Mouse (Mus musculus) neural tube, embryonic 11.5 days (tissue): Measurements from ENCODE around the gene Setd1a. TPM values are rescaled to one million over a fixed set of nuclear protein-coding genes. Genes with fewer than 3 reads are reported as not detected.

Experiments used
- ATAC-seq: fragments of 200-750 bp; cut with Nextera tagmentation; 2 replicates; pipeline ENCODE4 v1.8.0; 2017; ENCODE audit warnings: moderate number of reproducible peaks, mild to moderate bottlenecking, moderate TSS enrichment, moderate library complexity; ENCODE audit not compliant: insufficient read depth, low FRiP score, low TSS enrichment
- DNase-seq: peaks from one replicate; pipeline ENCODE4 v3.0.0-alpha.2; 2015; ENCODE audit warnings: low spot score
- H3K27ac ChIP-seq: fragments of 300-500 bp; sonication (generic); 2 replicates; pipeline ENCODE4 v1.5.1; 2014; ENCODE audit warnings: low read depth, mild to moderate bottlenecking, low read length
- H3K27me3 ChIP-seq: fragments of 300-500 bp; sonication (generic); 2 replicates; pipeline ENCODE4 v1.6.1; 2014; ENCODE audit warnings: mild to moderate bottlenecking, low read length, mixed read lengths; ENCODE audit not compliant: control insufficient read depth, insufficient read depth
- H3K36me3 ChIP-seq: fragments of 300-500 bp; sonication (generic); 2 replicates; pipeline ENCODE4 v1.6.1; 2014; ENCODE audit warnings: mild to moderate bottlenecking, low read length, moderate library complexity, mixed read lengths; ENCODE audit not compliant: control insufficient read depth, insufficient read depth
- H3K4me1 ChIP-seq: fragments of 300-500 bp; sonication (generic); 2 replicates; pipeline ENCODE4 v1.6.1; 2014; ENCODE audit warnings: low read length, mixed read lengths; ENCODE audit not compliant: control insufficient read depth, insufficient read depth
- H3K4me2 ChIP-seq: fragments of 300-500 bp; sonication (generic); 2 replicates; pipeline ENCODE4 v1.6.1; 2014; ENCODE audit warnings: low read depth, mild to moderate bottlenecking, moderate library complexity
- H3K4me3 ChIP-seq: fragments of 300-500 bp; sonication (generic); 2 replicates; pipeline ENCODE4 v1.5.1; 2014; ENCODE audit warnings: low read depth, low read length
- H3K9ac ChIP-seq: fragments of 300-500 bp; sonication (generic); 2 replicates; pipeline ENCODE4 v1.6.1; 2014; ENCODE audit warnings: mild to moderate bottlenecking, low read length
- H3K9me3 ChIP-seq: fragments of 300-500 bp; sonication (generic); 2 replicates; pipeline ENCODE4 v1.6.1; 2016; ENCODE audit warnings: low read length; ENCODE audit not compliant: control insufficient read depth
- WGBS: fragments of 180-500 bp; shearing (Covaris S2); extraction: QIAGEN DNeasy Blood & Tissue Kit; methylation state at CpG from one replicate; pipeline ENCODE4 v1.1.7; 2014; 5-methylcytosine and 5-hydroxymethylcytosine counted together
- polyA plus RNA-seq: library from polyadenylated mRNA; unstranded; fragments of >200 nt; fragmentation: Nextera tagmentation; extraction: Ambion mirVana; gene quantifications from 2 replicates; pipeline ENCODE4 v1.2.1, GENCODE M21; 2014

Gene Setd1a
- polyA plus RNA-seq, 1 experiment from 2014 or later = 28.5 TPM

DNA sequence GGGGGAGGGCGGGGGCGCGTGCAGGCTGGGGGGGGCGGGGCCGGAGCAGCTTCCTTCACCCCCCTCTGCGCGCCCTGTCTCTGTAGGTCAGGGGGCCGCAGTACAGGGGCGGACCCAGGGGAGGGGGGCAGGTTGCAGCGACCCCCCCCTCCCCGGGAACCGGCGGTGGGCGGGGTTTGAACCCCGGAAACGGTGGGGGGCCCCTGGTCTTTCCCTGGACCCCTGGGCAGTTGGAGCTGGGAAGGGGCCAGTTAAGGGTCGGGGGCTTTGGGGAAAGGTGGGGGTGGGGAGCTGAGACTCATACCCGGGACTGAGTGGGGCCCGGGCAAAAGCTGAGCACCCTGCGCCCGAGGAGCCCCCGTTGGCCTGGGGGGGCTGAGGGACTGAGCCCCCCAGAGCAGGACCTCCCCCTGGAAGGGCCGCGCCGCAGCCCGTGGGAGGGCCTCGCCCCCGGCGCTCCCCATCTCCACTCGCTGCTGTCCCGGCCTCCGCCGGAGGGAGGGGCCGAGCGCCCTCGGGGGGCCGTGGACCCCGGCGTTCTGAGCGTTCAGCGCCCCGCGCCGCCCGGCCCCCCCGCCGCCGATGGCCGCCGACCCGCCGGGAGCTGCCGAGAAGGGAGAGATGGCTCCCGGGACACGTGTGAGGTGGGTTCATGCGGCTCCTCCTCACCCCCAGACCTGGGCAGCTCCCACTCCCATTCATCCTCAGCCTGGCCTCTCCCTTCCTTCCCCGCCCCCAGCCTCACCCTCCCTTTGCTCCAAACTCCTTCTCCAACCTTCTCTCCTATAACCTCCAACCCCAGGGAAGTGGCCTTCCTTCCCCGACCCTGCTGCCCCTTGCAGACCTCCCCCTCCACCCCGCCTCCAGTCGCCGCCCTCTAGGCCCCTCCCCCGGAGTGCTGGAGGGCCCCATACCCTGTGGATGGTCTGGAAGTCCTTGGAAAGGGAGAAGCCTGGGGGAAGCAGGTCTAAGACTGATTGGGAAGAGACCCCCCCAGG lies 29.7 kb upstream of the Setd1a start:
- under 1% methylated on average over 48 of the region's 62 CpGs for WGBS
- Histone ChIP-seq H3K27ac (peak overlapping the region; percentile 89), H3K4me2 (peak overlapping the region; percentile 87), H3K9me3 (no peaks in the 10 kb centered on the region), H3K9ac (peak overlapping the region; percentile 92), H3K4me3 (peak overlapping the region; percentile 91), H3K27me3 (no peaks in the 10 kb centered on the region), H3K4me1 (peaks cover 3% of the 10 kb centered on the region; the same call in 1 of the 2 replicates), H3K36me3 (peaks cover 20% of the 10 kb centered on the region)
- peak; percentile 20; the same call in 1 of the 2 replicates for ATAC-seq
- DNase-seq = peak; percentile 62

DNA sequence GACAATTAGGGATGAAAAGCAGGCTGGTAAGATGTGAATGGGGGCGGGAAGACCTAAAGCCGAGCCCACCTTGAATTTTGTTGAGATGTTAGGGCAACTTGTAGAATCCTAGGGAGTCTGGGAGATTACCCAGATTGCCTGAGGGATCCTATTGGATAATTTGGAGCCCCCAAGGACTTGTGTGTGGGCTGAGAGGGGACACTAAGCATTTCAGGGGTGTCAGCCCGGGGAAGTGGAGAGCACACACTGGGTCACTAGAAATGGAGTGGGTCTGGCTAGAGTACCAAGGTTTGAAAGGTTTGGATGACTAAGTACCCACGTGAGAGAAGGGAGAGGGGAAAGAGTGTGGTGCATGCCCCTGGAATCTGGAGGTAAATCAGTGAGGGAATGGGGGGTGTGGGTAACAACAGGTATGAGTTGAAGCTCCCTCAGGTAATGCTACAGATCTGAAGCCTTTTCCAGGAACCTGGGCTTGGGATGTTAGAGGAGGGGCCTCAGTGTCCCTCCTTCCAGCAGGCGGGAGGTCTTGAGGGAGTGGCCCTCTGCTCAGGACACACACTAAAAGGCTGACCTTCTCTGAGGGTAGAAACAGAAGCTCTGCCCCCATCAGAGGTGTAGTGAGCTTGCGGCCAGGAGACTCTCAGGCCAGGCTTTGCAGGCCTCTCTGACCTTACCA lies 28.8 kb upstream of the Setd1a start:
- no peaks in the 10 kb centered on the region for H3K27me3 ChIP-seq
- H3K9ac ChIP-seq = peak overlapping the region; percentile 92
- peak overlapping the region; percentile 87 for H3K4me2 ChIP-seq
- no peak overlapping the region for H3K27ac ChIP-seq
- H3K4me3 ChIP-seq = peak overlapping the region; percentile 91
- DNase-seq = no peak
- H3K4me1 ChIP-seq = peaks cover 3% of the 10 kb centered on the region; the same call in 1 of the 2 replicates
- 42% methylated on average over 6 of the region's 6 CpGs for WGBS
- peaks cover 25% of the 10 kb centered on the region for H3K36me3 ChIP-seq
- H3K9me3 ChIP-seq = no peaks in the 10 kb centered on the region
- no peak for ATAC-seq

DNA sequence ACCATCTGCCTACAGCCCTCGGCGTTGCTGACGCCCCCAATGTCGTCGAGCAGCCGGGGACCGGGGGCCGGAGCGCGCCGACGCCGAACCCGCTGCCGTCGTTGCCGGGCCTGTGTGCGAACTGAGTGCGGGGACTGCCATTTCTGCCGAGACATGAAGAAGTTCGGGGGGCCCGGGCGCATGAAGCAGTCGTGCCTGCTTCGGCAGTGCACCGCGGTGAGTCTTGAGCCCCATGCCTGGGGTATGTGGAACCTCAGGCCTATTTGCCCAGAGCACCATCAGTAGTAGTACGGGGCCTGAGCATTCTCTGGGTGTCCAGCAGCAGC lies 28.3 kb upstream of the Setd1a start:
- H3K27ac ChIP-seq = no peak overlapping the region
- H3K4me2 ChIP-seq = no peak overlapping the region
- H3K36me3 ChIP-seq = peaks cover 25% of the 10 kb centered on the region
- H3K9me3 ChIP-seq = no peaks in the 10 kb centered on the region
- 95% methylated on average over 28 of the region's 28 CpGs for WGBS
- no peak overlapping the region for H3K9ac ChIP-seq
- peaks cover 3% of the 10 kb centered on the region; the same call in 1 of the 2 replicates for H3K4me1 ChIP-seq
- ATAC-seq (no peak), DNase-seq (no peak)
- H3K4me3 ChIP-seq = peak overlapping the region; percentile 91; the same call in 1 of the 2 replicates
- H3K27me3 ChIP-seq = no peaks in the 10 kb centered on the region

DNA sequence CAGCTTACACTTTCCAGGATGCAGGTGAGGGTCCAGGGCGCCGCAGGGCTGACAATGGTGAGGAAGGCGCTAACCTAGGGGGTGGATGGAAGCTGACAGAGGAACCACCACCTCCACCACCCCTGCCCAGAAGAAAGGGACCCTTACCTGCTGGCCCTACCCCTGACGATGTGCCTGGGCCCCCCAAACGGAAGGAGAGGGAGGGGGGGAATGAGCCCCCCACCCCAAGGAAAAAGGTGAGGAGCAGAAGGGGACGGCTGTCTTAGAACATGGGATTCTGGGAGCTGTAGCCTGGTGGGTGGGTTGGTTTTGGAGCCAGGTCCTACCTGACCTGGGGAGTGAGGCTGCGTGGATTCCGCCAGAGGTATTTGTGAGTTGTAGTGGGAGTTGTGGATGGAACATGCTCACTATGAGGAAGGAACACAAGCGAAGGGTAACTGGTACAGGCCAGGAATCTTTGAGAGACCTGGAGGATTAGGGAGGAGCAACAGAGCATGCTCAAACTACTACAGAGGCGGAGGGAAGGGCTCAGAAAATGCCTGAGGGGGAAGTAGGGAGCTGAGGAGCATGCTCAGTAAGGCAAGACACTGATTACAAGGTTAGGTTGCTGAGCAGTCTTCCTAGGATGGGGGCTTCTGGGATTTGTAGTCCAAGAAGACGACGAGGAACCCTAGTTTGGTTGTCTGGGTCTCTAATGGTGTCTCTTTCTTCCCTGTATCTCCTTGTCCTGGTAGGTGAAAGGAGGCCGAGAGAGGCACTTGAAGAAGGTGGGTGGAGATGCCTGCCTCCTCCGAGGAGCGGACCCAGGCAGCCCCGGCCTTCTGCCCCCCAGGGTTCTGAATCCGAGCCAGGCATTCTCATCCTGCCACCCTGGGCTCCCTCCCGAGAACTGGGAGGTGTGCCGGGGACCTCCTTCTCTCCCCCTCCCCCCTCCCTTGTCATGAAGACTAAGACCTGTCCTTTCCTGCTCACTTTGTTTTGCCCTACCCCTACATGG lies 26.0 kb upstream of the Setd1a start:
- Histone ChIP-seq H3K9me3 (no peaks in the 10 kb centered on the region), H3K27ac (no peak overlapping the region), H3K27me3 (no peaks in the 10 kb centered on the region), H3K4me3 (no peak overlapping the region), H3K9ac (no peak overlapping the region), H3K36me3 (peaks cover 29% of the 10 kb centered on the region), H3K4me2 (no peak overlapping the region), H3K4me1 (peaks cover 3% of the 10 kb centered on the region; the same call in 1 of the 2 replicates)
- 92% methylated on average over 19 of the region's 19 CpGs for WGBS
- ATAC-seq (no peak), DNase-seq (no peak)

DNA sequence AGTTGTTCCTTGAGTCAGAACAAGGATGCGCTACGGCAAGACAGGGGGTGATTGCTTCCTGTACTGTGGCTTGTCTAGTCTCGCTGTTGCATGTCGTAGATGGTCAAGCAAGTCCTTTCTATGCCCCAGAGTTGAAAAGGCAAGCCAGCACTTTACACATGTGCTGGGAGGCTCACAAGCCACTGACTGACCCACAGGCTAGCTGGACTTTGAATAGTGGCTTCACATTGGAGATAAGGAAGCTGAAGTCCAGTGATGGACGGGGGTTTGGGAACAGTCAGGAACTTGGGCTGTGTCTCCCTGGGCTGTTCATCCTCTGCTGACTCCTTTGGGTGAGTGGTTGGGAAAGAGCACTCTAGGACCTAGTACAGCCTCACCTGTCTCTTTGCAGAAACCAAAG lies 24.9 kb upstream of the Setd1a start:
- Histone ChIP-seq H3K9ac (no peak overlapping the region), H3K9me3 (no peaks in the 10 kb centered on the region), H3K36me3 (peaks cover 31% of the 10 kb centered on the region), H3K27ac (no peak overlapping the region), H3K4me3 (no peak overlapping the region), H3K4me2 (no peak overlapping the region), H3K27me3 (no peaks in the 10 kb centered on the region), H3K4me1 (peaks cover 3% of the 10 kb centered on the region; the same call in 1 of the 2 replicates)
- 93% methylated on average over 5 of the region's 5 CpGs for whole genome bisulfite sequencing
- DNase-seq = no peak
- no peak for ATAC-seq

DNA sequence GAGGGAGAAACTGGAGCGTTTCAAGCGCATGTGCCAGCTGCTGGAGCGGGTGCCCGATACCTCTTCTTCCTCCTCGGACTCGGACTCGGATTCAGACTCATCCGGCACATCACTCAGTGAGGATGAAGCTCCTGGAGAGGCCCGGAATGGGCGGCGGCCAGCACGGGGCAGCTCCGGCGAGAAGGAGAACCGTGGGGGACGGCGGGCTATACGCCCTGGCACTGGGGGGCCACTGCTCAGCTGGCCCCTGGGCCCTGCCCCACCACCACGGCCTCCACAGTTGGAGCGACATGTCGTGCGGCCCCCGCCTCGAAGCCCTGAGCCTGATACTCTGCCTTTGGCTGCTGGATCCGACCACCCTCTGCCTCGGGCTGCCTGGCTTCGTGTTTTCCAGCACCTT lies 24.4 kb upstream of the Setd1a start:
- Histone ChIP-seq H3K27ac (no peak overlapping the region), H3K9me3 (no peaks in the 10 kb centered on the region), H3K4me2 (no peak overlapping the region), H3K27me3 (no peaks in the 10 kb centered on the region), H3K4me1 (peaks cover 3% of the 10 kb centered on the region), H3K9ac (no peak overlapping the region), H3K36me3 (peaks cover 31% of the 10 kb centered on the region), H3K4me3 (no peak overlapping the region; the same call in 1 of the 2 replicates)
- ATAC-seq = no peak
- no peak for DNase-seq
- 97% methylated on average over 27 of the region's 27 CpGs for WGBS

DNA sequence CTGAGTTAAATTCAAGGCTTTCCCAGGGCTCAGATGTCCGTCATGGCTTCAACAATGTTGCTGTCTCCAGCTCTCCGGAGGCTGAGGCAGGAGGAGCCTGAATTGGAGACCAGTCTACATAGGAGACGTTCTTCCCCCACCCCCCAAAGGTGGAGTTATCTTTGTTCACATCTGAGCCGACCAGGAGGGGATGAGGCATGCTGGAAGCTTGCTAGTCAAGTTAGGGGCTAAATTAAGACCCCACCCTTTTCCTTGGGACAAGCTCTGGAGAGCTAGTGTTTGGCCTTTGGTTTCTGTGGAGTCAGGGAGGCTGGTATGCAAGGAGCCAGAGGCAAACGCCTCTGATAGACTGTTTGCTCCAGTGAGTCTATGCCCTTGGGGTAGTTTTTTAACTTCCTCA lies 23.3 kb upstream of the Setd1a start:
- H3K36me3 ChIP-seq = peaks cover 36% of the 10 kb centered on the region
- no peak overlapping the region for H3K27ac ChIP-seq
- H3K9ac ChIP-seq = no peak overlapping the region
- no peaks in the 10 kb centered on the region; the same call in 1 of the 2 replicates for H3K4me1 ChIP-seq
- H3K27me3 ChIP-seq = no peaks in the 10 kb centered on the region
- 87% methylated on average over 5 of the region's 5 CpGs for WGBS
- H3K4me3 ChIP-seq = no peak overlapping the region
- no peaks in the 10 kb centered on the region for H3K9me3 ChIP-seq
- DNase-seq (no peak), ATAC-seq (no peak)
- H3K4me2 ChIP-seq = no peak overlapping the region

DNA sequence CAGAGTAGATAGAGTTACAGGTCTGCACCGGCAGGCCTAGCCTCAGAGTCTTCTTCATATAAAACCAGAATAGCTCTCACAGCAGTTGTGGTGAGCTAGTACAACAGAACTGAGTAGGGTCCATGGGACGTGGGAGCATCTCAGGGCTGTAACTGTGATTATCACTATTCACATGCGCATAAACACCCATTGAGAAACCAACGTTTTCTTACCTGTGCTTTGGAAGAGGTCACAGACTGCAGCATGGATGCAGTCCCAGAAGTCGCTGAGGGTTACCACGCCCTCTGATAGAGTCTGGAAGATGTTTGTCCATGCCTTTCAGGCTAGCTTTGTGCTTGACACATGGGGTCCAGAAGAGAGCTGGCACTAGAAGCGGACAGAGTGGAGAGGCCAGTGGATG lies 22.7 kb upstream of the Setd1a start:
- no peaks in the 10 kb centered on the region for H3K27me3 ChIP-seq
- H3K9ac ChIP-seq = no peak overlapping the region
- no peak for DNase-seq
- no peak for ATAC-seq
- 92% methylated on average over 7 of the region's 7 CpGs for WGBS
- no peaks in the 10 kb centered on the region; the same call in 1 of the 2 replicates for H3K4me1 ChIP-seq
- no peak overlapping the region for H3K27ac ChIP-seq
- peaks cover 34% of the 10 kb centered on the region for H3K36me3 ChIP-seq
- H3K4me2 ChIP-seq = no peak overlapping the region
- no peak overlapping the region for H3K4me3 ChIP-seq
- no peaks in the 10 kb centered on the region for H3K9me3 ChIP-seq
